Mouse (Mus musculus) mesoderm, embryonic 11.5 days (tissue): ENCODE measurements around the gene Fstl3.
"Not testable (repeated sequence)": the region's sequence is repeated elsewhere in the genome, so short reads cannot be mapped to it uniquely, and the experiment has no call there.

Source experiments
- DNase-seq: peaks from one replicate; pipeline ENCODE4 v3.0.0-alpha.2; 2012; ENCODE audit warnings: low read depth, low spot score

Fstl3 gene

DNA sequence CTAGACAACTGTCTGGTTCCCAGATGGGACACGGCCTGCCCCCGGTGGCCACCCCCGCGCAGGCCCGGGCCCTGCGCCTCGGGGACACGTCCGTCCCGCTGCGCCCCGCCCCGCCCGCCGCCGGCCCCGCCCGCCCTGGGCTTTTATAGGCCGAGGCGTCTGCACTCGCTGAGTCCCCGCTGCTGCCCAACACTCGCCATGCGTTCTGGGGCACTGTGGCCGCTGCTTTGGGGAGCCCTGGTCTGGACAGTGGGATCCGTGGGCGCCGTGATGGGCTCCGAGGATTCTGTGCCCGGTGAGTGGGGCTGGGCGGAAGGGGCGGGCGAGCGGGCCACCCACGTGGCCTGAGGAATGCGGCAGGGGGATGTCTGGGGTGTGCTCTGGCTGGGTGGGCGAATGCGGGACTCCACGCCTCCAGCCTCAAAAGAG is at the start of gene Fstl3:
Gene Fstl3 (plus strand): TSS at position 170 of the 429 bp plus-strand sequence.
- peak; percentile 53 for DNase-seq

DNA sequence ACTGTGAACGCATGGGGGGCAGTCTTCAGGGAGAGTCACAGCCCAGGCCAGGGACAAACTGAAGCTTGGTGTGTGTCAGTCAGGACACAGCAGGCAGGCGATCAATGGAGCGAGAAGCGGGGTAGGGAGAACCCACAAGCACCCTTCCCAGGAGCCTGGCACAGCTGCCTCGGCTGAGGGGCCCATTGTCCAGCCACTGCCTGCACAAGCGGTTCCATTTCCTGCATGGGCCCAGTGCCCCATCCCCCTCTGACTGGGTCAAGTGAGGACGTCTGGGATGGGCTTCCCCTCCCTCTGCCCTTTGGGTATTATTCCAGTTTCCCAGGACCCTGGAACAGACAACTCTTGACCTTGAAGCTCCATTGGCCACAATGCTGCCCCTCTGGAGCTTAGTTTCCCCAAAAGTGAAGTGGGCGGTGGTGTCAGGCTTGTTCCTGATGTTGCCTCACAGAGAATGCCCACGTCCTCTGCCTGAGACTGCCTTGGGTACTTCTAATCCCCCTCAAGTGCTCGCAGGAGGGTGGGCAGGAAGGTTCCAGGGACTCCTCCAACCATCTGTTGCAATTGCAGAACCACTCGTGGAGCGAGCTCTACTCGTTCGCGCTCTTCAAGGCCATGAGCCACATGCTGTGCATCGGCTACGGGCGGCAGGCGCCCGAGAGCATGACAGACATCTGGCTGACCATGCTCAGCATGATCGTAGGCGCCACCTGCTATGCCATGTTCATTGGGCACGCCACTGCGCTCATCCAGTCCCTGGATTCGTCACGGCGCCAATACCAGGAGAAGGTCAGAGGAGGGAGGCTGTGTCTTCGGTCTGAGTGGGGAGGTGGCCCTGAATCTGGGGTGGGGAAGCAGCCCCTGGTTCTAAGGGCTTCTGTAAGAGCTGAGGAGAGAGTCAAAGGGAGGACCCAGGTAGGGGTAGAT is 48.5 kb upstream of the Fstl3 start:
- DNase-seq: no peak

DNA sequence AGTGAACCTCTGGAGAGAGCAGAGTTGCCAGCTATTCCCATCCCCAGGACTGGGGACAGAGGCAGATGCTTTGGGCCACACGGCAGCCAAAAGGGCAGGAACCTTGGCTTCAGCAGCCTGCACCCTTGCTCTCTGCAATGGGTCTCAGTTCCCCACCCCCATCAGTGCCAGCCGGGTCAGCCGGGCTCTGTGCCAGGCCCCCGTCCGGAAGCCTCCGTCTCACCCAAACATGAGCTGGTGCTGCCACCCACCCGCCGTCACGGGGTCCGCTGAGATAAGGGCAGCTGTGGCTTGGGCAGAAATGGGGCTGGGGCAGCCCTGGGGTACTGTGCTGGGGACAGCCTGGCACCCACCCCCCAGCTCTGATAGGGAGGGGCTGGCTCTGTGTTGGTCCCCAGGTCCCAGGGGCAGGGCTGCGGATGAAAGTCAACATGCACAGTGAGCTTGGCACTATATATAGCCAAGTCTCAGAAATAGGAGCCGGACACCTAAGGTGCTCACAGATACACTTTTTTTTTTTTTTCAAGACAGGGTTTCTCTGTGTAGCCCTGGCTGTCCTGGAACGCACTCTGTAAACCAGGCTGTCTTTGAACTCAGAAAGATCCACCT is 47.6 kb upstream of the Fstl3 start:
- no peak for DNase-seq

DNA sequence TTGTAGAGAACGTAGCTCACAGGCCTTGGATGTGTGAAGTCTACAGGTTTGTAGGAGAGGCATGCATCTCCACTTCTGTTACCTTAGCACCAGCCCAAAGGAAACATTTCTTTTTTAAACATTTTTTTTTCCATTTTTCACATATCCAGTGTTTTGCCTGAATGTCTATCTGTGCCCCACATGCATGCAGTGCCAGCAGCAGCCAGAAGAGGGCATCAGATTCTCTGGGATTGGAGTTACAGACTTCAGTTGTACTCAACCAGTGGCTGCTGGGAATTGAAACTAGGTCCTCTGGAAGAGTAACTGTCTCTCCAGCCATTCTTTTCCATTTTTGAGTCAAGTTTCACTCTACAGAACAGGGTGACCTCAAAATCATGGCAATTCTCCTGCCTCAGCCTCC is 44.6 kb upstream of the Fstl3 start:
- no peak for DNase-seq

DNA sequence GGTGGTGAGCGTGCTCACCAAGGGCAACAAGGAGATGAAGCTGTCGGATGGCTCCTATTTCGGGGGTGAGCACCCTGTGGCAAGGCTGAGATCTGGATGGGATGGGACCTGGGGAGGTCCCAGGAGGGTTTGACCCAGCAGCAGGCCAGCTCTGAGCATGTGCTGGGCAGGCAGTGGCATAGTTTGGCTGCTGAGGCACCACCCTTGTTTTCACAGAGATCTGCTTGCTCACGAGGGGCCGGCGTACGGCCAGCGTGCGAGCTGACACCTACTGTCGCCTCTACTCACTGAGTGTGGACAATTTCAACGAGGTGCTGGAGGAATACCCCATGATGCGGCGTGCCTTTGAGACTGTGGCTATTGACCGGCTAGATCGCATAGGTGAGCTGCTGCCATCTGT is 43.2 kb upstream of the Fstl3 start:
- no peak for DNase-seq

DNA sequence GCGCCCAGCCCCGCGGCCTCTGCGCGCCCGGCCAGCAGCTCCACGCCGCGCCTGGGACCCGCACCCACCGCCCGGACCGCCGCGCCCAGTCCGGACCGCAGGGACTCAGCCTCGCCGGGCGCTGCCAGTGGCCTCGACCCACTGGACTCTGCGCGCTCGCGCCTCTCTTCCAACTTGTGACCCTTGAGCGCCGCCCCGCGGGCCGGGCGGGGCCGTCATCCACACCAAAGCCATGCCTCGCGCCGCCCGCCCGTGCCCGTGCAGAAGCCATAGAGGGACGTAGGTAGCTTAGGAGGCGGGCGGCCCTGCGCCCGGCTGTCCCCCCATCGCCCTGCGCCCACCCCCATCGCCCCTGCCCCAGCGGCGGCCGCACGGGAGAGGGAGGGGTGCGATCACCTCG is 41.7 kb upstream of the Fstl3 start:
- DNase-seq: no peak

DNA sequence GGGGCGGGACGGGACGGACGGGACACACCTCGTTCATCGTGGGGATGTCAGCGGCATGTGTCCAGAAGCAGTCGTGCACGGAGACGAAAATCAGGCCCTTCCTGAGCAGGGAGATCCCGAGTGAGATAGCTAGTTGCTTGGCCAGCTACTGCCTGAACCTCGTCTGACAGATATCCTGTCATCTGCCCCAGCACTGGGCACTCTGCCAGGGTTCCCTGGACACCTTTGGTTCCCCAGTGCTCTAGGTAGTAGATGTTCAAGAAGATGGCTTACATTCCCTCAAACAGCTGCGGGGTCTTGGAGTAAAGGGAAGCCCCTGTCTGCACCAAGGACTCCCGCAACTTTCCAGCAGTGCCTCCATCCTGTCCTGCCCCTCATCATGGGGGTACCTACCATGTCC is 40.4 kb upstream of the Fstl3 start:
- DNase-seq: no peak

DNA sequence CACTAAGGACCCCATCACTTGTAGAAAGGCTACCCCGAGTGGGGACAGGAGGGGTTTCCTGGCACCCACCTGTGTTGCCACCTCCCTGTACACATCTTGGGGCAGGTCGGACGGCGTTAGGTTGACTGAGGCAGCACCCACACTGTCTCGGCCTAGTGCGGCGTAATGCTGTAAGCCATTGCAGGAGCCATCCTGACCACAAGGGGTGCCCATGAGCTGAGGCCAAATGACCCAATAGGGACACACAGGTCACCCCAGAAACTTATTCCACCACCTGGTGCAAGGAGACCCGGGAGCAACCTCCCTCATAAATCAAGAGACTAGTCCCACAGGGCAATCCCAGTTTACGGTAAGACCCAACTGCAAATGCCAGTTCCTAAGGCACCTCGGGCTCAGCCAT is 38.8 kb upstream of the Fstl3 start:
- no peak for DNase-seq

DNA sequence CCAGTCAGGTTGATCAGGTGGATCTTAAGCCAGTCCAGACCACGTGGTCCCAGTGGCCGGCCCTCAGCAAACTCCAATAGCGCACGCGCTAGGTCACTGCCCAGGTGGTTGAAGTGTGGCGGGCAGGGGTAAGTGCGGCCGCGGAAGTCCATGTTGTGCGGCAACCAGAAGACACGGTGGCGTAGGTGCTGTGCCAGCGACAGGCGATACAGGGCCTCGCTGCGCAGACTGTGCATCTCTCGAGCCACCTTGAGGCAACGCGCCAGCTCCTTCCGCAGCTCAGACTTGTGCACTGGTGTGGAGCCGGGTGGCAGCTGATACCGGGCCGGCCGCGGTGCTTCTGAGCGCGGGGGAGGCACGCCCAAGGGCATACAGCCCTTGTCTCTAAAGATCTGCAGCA is 37.8 kb upstream of the Fstl3 start:
- DNase-seq: no peak

DNA sequence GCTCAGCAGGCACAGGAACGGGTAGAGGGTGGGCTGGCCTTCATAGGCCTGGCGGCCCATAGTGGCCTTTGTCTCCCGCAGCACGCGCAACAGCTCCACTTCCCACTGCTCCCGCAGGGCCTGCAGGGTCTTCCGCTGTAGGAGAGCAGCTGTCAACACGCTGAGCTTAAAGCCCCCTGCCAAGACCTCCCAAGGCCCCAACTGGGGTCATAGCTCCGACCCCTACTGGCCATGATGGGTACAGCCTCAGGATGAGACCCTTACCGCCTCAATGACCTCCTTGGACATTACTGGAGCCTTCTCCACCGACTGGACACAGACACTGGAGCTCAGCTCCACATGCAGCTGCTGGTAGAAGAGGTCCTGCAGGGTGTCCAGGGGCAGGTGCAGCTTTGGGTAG is 36.2 kb upstream of the Fstl3 start:
- no peak for DNase-seq

DNA sequence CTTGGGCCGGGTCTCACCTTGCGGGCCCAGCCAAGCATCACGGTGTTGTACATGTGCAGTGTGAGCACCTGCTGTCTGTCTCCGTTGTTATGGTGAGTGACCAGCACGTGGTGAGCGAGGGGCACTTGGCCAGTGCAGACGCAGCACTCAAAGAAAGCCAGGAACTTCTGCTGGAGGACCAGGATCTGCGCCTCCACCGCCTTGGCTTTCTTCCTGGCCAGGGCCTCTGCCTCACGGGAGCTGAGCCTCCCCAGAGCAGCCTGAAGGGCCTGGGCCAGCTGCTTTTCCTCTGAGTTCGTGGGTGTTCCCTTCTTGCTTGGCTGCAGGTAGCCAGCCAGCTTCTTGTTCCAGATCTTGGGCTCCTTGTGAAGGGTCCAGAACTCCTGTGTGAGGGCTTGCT is 33.9 kb upstream of the Fstl3 start:
- no peak for DNase-seq

DNA sequence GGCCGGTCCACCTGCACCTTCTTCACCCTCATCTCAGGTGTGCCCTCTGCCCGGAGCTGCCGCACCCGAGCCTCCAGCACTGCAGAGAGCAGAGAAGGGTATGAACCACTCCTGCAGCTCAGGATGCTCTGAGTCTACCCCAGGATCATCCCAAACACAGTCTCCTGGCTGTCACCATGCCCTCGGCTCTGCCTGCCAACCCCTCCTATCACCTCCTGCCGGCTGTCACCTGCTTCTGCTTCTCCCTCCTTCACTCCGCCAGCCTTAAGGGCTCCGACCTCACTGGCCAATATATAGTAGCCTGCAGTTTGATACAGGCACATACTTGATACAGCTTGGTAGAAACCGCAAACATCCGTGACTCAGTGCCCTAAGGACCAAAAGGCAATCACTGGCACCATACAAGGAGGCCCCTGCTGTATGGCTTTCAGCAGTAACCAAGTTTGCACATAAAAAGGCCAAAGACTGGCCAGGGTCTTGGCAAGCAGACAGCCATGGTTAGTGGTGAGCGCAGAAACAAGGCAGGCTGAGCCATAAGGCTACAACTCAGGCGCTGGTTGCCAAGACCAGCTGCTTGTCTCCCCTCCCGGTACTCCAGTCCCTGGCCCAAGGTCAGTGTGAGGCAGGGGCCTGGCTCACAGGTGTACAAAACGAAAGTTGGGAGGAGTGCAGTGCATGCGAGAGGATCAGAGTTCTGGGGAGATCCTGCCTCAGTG is 33.3 kb upstream of the Fstl3 start:
- DNase-seq: no peak

DNA sequence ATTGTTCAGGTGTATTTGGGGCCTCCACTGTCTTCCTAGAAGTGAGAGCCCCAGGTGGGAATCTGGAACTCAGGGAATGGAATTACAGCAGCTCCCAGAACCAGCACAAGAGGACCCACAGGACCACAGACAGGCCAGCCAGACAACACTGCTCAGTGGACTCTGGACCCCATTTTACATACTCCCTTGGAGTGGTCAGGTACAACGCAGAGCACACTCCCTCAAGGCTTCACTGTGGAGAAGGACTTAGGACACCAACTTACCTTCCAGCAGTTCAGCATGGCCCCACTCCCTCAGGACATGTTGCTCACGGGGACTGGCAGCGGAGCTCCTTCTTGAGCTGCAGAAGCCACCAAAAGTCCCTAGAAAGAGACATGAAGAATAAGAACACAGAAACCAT is 31.7 kb upstream of the Fstl3 start:
- no peak for DNase-seq

DNA sequence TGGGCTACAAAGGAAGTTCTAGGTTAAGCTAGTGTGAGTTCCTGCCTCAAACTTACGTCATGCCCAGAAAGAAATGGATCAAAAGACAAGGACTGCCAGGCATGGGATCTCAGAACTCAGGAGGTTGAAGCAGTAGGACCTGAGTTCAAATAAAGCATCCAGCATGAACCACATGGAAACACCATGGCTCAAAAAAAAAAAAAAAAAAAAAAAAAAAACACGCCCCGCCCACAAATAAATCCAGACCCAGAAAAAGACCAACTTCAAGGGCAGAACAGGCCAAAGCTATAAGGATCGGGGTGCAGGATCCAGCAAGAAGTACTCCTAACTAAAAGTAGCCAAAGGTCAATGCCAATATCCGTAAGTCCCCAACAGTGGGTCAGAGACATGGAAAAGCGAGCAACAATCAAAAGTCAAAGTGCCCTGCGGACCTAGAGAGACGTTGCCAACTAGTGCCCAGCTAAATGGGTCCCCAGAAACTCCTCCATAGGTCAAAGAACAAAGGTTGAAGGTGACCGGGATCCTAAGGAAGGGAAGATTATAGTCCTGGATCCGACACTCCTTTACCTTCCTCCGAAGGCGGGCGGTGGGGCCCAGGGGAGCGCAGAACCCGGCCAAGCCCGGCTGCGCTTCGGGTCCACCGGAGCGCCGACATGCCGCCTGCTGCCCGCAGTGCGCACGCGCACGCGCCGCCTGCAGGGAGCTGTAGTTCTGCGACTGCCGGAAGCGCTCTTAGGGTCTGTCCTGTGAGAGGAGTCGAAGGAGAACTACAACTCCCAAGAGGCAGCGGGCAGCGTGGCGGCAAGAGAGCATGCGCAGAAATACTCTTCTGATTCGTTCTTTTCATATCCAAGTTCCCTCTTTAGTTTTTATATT is 30.9 kb upstream of the Fstl3 start, which contains the start of gene Polrmt:
Gene Polrmt (minus strand): TSS at position 684 of the 876 bp plus-strand sequence.
- DNase-seq: peak; percentile 98

DNA sequence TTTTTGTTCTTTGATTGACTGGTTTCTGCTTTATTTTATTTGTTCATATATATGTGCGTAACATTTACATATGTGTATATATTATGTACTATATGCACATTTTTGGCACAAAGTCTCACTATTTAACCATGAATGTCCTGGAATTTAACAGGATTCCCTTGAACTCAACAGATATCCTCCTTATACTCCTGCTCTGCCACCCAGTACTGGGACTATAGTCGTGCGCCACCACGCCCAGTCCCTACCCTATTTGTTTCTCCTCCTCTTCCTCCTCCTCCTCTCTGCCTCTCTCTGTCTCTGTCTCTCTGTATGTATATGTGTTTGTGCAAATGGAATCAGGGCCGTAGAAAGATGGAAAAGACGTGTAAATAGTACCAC is 30.3 kb upstream of the Fstl3 start:
- no peak for DNase-seq

DNA sequence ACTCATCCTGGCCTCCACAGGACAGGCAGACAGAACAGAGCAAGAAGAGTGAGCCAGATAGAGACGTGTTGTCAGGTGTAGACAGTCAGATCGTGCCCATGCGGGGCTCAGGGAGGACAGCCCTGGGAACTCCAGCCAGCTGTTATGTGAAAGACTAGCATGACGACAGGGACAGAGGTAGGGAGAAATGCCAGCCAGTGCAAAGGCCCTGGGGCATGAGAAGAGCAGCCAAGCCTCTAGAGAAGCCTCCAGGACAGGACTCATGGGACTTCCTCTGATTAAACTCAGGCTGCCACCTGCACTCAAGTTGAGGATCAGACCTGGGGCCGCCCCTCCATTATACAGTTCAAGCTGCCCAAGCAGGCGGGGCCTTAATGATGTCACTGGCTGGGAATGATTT is 28.6 kb upstream of the Fstl3 start:
- no peak for DNase-seq

DNA sequence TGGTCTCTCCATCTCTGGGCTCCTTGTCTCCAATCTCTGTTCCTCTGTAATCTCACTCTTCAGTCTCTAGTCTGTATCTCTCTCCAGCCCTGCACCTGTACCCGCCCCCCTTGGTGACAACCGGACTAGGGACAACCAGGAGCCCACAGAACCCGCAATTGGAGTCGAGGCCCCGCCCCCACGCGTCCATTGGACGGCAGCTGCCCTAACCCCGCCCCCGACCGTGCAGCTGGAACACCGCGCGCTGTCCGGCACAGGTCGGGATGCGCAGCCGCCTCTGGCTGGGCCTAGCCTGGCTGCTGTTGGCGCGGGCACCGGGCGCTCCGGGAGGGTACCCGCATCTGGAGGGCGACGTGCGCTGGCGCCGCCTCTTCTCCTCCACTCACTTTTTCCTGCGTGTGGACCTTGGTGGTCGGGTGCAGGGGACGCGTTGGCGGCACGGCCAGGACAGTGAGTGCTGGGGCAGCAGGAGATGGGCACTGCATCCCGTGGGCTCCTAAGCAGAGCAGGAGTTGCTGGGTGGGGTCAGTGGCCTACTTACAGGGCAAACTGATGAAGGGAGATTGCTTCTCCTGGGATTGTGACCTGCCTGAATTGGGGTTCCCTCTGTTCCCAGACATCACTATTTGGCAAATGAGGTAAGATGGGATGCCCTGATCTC is 22.1 kb upstream of the Fstl3 start, which contains the start of gene Fgf22:
Gene Fgf22 (plus strand): TSS at position 221 of the 661 bp plus-strand sequence.
- peak; percentile 71 for DNase-seq

DNA sequence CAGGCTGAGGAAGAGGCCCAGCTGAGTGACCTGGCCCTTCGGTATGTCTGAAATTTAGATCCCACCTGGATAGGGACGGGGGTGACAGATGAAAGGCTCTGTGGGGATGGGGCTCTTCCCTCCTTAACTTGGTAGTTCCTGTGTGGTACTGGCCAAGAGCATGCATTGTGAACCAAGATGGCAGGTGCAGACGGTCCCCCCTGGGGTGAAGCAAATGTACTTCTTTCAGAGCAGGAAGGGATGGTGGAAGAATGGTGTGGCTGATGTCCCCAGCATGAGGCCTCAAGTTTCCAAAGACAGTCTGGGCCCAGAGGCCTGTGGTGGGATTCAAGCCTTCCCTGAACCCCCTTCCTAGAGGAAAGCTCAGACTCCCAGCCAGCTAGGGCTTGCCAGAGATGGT is 21.2 kb upstream of the Fstl3 start:
- no peak for DNase-seq

DNA sequence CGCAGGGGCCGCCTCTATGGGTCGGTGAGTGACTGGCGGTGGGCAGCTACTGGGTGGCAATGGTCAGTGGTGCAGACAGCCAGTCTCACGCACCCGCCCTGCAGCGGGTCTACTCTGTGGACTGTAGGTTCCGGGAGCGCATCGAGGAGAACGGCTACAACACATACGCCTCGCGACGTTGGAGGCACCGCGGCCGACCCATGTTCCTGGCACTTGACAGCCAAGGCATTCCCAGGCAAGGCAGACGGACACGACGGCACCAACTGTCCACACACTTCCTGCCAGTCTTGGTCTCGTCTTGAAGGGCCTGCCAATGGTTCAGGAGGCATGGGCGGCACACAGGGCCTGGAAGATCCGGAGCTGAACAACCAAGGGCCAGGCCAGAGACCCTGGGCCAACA is 20.4 kb upstream of the Fstl3 start:
- no peak for DNase-seq

DNA sequence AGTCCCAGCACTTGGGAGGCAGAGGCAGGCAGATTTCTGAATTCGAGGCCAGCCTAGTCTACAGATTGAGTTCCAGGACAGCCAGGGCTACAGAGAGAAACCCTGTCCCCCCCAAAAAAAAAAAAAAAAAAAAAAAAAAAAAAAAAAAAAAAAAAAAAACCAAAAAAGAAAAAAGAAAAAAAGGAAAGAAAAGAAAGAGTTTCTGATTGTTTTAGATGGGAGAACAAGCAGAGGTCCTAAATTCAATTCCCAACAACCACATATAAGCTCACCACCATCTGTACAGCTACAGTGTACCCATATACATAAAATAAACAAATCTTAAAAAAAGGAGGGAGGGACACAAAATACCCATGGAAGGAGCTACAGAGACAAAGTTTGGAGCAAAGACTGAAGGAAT is 17.4 kb upstream of the Fstl3 start:
- not testable (repeated sequence) for DNase-seq

DNA sequence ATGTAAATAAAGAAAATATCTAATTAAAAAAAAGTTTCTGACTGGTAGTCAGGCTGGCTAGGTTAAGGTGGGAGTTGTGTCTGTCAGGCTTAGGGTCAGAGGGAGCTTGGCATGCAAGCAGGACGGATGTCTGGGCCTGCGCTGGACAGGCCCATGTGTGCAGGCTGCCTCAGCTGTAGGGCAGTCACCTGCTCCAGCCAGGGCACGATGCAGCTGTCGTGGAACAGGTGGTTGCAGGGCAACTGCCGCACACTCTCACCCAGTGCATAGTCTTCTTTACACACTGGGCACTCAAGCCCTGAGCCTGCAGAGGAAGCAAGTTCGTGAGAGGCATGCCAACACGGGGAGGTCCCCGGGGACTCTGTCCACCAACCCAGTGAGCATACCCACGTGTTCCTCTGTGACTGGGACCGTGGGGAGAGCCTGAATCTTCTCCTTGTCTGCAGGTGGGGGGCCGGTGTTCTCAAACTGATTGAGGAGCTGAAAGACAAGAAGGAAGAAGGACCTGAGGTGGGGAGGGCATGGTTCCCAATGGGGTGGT is 16.4 kb upstream of the Fstl3 start:
- no peak for DNase-seq
